Mouse (Mus musculus): ENCODE measurements around the gene Atp5g3.
A peak's percentile ranks its signal among the peaks of the same experiment; 100 is the strongest.

DNA sequence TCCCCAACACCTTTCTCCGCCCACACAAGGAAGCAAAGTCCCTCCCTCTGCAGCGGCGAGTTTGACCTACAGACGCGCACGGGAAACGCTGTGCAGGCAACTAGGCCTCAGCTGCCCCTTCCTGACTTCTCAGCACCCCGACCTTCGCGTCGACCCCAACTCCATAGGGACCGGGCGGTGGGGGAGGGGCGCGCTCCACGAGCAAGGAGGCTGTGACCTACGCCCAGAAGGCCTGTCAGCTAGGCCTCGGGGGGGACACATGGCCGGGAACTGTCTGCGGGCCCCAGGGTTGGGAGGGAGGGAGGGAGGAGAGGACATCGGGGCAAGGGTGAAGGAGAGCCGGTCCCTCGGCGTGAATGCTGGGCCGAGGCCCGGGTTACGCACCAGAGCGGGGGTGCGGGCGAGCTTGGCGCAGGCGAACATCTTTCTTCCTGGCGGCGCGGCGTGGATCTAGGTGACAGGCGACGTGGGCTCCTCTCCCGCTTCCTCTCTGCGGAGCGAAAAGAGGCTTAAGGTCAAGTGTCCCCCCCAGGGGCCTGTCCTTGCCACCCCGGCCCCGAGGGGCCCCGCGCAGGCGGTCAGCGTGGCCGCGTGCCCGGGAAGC lies 453 bp downstream of the Atp5g3 start:
- peak; percentile 61 for TF ChIP-seq POLR2A (IDR thresholded peaks at IDR 0.05; ENCODE audit: insufficient read length, low read depth)
- TF ChIP-seq USF1 (IDR thresholded peaks at IDR 0.05; ENCODE audit: low read depth) = no peak
- TF ChIP-seq MYOD1 (IDR thresholded peaks at IDR 0.05; ENCODE audit: control insufficient read depth in 1 of 3, insufficient read length in 2 of 3, low read depth in 2 of 3) = no peak
- no peak for TF ChIP-seq CEBPB (IDR thresholded peaks at IDR 0.05; ENCODE audit: insufficient read depth, poor library complexity, severe bottlenecking)
- TF ChIP-seq TCF12 (IDR thresholded peaks at IDR 0.05; ENCODE audit: insufficient read depth, poor library complexity, severe bottlenecking) = no peak
- TF ChIP-seq TCF3 (IDR thresholded peaks at IDR 0.05; ENCODE audit: insufficient read length, low read depth) = no peak
- TF ChIP-seq MAX (IDR thresholded peaks at IDR 0.05; ENCODE audit: low read depth) = no peak
